Mouse (Mus musculus) embryonic fibroblast, embryonic 13.5 days (primary cell): ENCODE data around the gene Zc3h15. TPM values are rescaled to one million over a fixed set of nuclear protein-coding genes. Genes with fewer than 3 reads are reported as not detected.
"Not testable (repeated sequence)": the region's sequence is repeated elsewhere in the genome, so short reads cannot be mapped to it uniquely, and the experiment has no call there.

Source experiments
- H3K27ac ChIP-seq: 2 replicates; pipeline ENCODE4 v1.5.1; 2012; ENCODE audit warnings: low read length, control low read depth, inconsistent platforms; ENCODE audit not compliant: insufficient read depth
- H3K4me1 ChIP-seq: 2 replicates; pipeline ENCODE4 v1.6.1; 2011; ENCODE audit warnings: low read length; ENCODE audit not compliant: control insufficient read depth, insufficient read depth
- H3K4me3 ChIP-seq: 2 replicates; pipeline ENCODE4 v1.5.1; 2011; ENCODE audit warnings: mild to moderate bottlenecking, control low read depth, low read length; ENCODE audit not compliant: insufficient read depth
- CTCF ChIP-seq: IDR thresholded peaks from 2 replicates; pipeline ENCODE4 v1.5.1; 2011; ENCODE audit warnings: mild to moderate bottlenecking, control low read depth, low read length, moderate library complexity, borderline replicate concordance; ENCODE audit not compliant: insufficient read depth
- POLR2A ChIP-seq: IDR thresholded peaks from 2 replicates; pipeline ENCODE4 v1.6.1; 2011; ENCODE audit warnings: low read depth, mild to moderate bottlenecking, control low read depth, low read length, moderate library complexity
- polyA plus RNA-seq: library from polyadenylated mRNA; stranded (reverse); fragments of >200 nt; gene quantifications from 2 replicates; pipeline ENCODE4 v1.2.4, GENCODE M21; 2011; ENCODE audit warnings: low read depth; ENCODE audit not compliant: missing spikeins, insufficient read length

Zc3h15 gene
- polyA plus RNA-seq, 1 experiment, result 138 TPM

- no peaks in the 10 kb centered on the region for H3K4me1 ChIP-seq
- TF ChIP-seq POLR2A (no peak), CTCF (no peak)
- H3K4me3 ChIP-seq, result no peak overlapping the region
- H3K27ac ChIP-seq, result no peak overlapping the region
These were observed 2.2 kb upstream of the Zc3h15 start for GRCm38 (mm10) chr2:83641993-83642392.

- no peak for TF ChIP-seq POLR2A
- no peak for TF ChIP-seq CTCF
- no peak overlapping the region for H3K4me3 ChIP-seq
These were observed 4.7 kb downstream of the Zc3h15 start for GRCm38 (mm10) chr2:83648916-83649315.

GRCm38 (mm10) chr2:83652606-83653005 lies 8.4 kb downstream of the Zc3h15 start:
- Histone ChIP-seq H3K4me3 (no peak overlapping the region), H3K4me1 (no peaks in the 10 kb centered on the region; the same call in 1 of the 2 replicates), H3K27ac (no peak overlapping the region)
- TF ChIP-seq CTCF (no peak), POLR2A (no peak)

More at GRCm38 (mm10) chr2:83648916-83649315, 4.7 kb downstream of the Zc3h15 start:
- Histone ChIP-seq H3K27ac (no peak overlapping the region), H3K4me1 (no peaks in the 10 kb centered on the region; the same call in 1 of the 2 replicates)

- Histone ChIP-seq H3K27ac (no peak overlapping the region), H3K4me1 (no peaks in the 10 kb centered on the region), H3K4me3 (no peak overlapping the region)
- TF ChIP-seq CTCF (no peak), POLR2A (no peak)
These were observed 15.0 kb downstream of the Zc3h15 start for GRCm38 (mm10) chr2:83659279-83659678.

GRCm38 (mm10) chr2:83660114-83660513 lies 15.9 kb downstream of the Zc3h15 start:
- Histone ChIP-seq H3K27ac (no peak overlapping the region), H3K4me1 (no peaks in the 10 kb centered on the region), H3K4me3 (no peak overlapping the region)
- no peak for TF ChIP-seq POLR2A
- no peak for TF ChIP-seq CTCF

GRCm38 (mm10) chr2:83661351-83661750 lies 17.1 kb downstream of the Zc3h15 start:
- TF ChIP-seq POLR2A (no peak), CTCF (no peak)
- Histone ChIP-seq H3K4me1 (no peaks in the 10 kb centered on the region), H3K4me3 (no peak overlapping the region), H3K27ac (no peak overlapping the region)

- H3K4me3 ChIP-seq, H3K4me1 ChIP-seq: not testable (repeated sequence)
These were observed 20.8 kb downstream of the Zc3h15 start for GRCm38 (mm10) chr2:83665051-83665450.

GRCm38 (mm10) chr2:83667430-83667829 lies 23.2 kb downstream of the Zc3h15 start:
- peaks cover 5% of the 10 kb centered on the region for H3K4me1 ChIP-seq
- H3K27ac ChIP-seq, result no peak overlapping the region
- H3K4me3 ChIP-seq, result no peak overlapping the region
- no peak for TF ChIP-seq CTCF
- TF ChIP-seq POLR2A, result no peak

More at GRCm38 (mm10) chr2:83665051-83665450, 20.8 kb downstream of the Zc3h15 start:
- H3K27ac ChIP-seq, result not testable (repeated sequence)

GRCm38 (mm10) chr2:83668052-83668451 lies 23.8 kb downstream of the Zc3h15 start:
- no peak overlapping the region for H3K4me3 ChIP-seq
- no peak overlapping the region for H3K27ac ChIP-seq
- no peak for TF ChIP-seq CTCF
- TF ChIP-seq POLR2A, result no peak
- H3K4me1 ChIP-seq, result peaks cover 8% of the 10 kb centered on the region

GRCm38 (mm10) chr2:83669988-83670387 lies 25.8 kb downstream of the Zc3h15 start:
- H3K4me3 ChIP-seq, result no peak overlapping the region
- TF ChIP-seq CTCF (no peak), POLR2A (no peak)
- no peak overlapping the region for H3K27ac ChIP-seq
- H3K4me1 ChIP-seq, result peaks cover 14% of the 10 kb centered on the region

GRCm38 (mm10) chr2:83671843-83672242 lies 27.6 kb downstream of the Zc3h15 start:
- H3K4me1 ChIP-seq, result peaks cover 25% of the 10 kb centered on the region

More at GRCm38 (mm10) chr2:83671843-83672242, 27.6 kb downstream of the Zc3h15 start:
- H3K27ac ChIP-seq, result peak overlapping the region; percentile 68; the same call in 1 of the 2 replicates
- H3K4me3 ChIP-seq, result no peak overlapping the region
- TF ChIP-seq POLR2A (no peak), CTCF (no peak)
